In genomic region chr8:64910026-64910425, GRCm38 (mm10) we compare ENCODE assay signal across 16 mouse cellular contexts.
"Had no signal": no experiment of that assay in that cellular context is flagged by ENCODE, and none has a peak within 500 bp of the region (broad histone marks: within the 10 kb centered on the region; RNA-seq: fewer than 3 reads in every experiment).

No protein-coding gene starts in this region.

- H3K27me3 ChIP-seq: neural tube, embryonic 13.5 days; neural tube, embryonic 15.5 days; stomach, embryonic 15.5 days had no signal

- H3K9me3 ChIP-seq: neural tube, embryonic 13.5 days; neural tube, embryonic 15.5 days; stomach, embryonic 15.5 days had no signal

- H3K27ac ChIP-seq: neural tube, embryonic 13.5 days; neural tube, embryonic 15.5 days; stomach, embryonic 15.5 days; stomach, postnatal 0 days had no signal

- H3K4me1 ChIP-seq: neural tube, embryonic 13.5 days; neural tube, embryonic 15.5 days; stomach, embryonic 15.5 days had no signal

- DNase-seq: retina, postnatal 1 day; right cerebral cortex, adult 18-20 months; right cerebral cortex, postnatal 14 days; right cerebral cortex, postnatal 25 days; right cerebral cortex, postnatal 4 days; spleen, adult 18-20 months; thymus, adult 18-20 months; thymus, adult 2 months; thymus, postnatal 14 days; thymus, postnatal 25 days; thymus, postnatal 36 days; thymus, postnatal 4 days had no signal

- H3K4me3 ChIP-seq: neural tube, embryonic 13.5 days; neural tube, embryonic 15.5 days; stomach, embryonic 15.5 days had no signal

- H3K36me3 ChIP-seq: neural tube, embryonic 13.5 days; neural tube, embryonic 15.5 days; stomach, embryonic 15.5 days had no signal

- H3K9ac ChIP-seq: neural tube, embryonic 13.5 days; neural tube, embryonic 15.5 days; stomach, embryonic 15.5 days had no signal

- H3K4me2 ChIP-seq: neural tube, embryonic 13.5 days; neural tube, embryonic 15.5 days; stomach, embryonic 15.5 days had no signal
